Mouse (Mus musculus): ENCODE data around the gene BC052040. TPM values are rescaled to one million over a fixed set of nuclear protein-coding genes. Genes with fewer than 3 reads are reported as not detected.

The BC052040 gene
- polyA plus RNA-seq (2012; ENCODE audit: low replicate concordance) = 1.6 and 4.0 TPM in 2 replicates

GRCm38 (mm10) chr2:115581241-115581988 lies at the start of gene BC052040:
BC052040 (plus strand) TSS chr2:115581716.

